Mouse (Mus musculus): Measurements from ENCODE around the gene Plcb4.

GRCm38 (mm10) chr2:135745126-135745525 is 86.3 kb downstream of the Plcb4 start:
- TF ChIP-seq CTCF (IDR thresholded peaks at IDR 0.05; ENCODE audit: borderline replicate concordance, control insufficient read depth, extremely low read depth, insufficient read depth, low read length, poor library complexity) = no peak
- TF ChIP-seq POLR2A (IDR thresholded peaks at IDR 0.05; ENCODE audit: control insufficient read depth, extremely low read depth, insufficient read depth, low read length, poor library complexity) = no peak

Measured in thymus, adult 2 months (tissue).